Mouse (Mus musculus): ENCODE measurements around the gene Diexf. TPM values are rescaled to one million over a fixed set of nuclear protein-coding genes. Genes with fewer than 3 reads are reported as not detected.
A peak's percentile ranks its signal among the peaks of the same experiment; 100 is the strongest.

The Diexf gene
- total RNA-seq (2014; fragmentation: Nextera tagmentation) (20.6 and 27.2 TPM in 2 replicates), total RNA-seq (2017) (15.5 and 39.4 TPM in 2 replicates)

- peak; percentile 92 for ATAC-seq (replicated peaks; ENCODE audit: low FRiP score, low TSS enrichment, poor library complexity, severe bottlenecking)
These were observed at the start of gene Diexf for GRCm38 (mm10) chr1:193129786-193130455. Diexf (minus strand) TSS chr1:193130272.

GRCm38 (mm10) chr1:193174143-193174733, 44.2 kb upstream of the Diexf start:
- no peak for ATAC-seq (replicated peaks; ENCODE audit: low FRiP score, low TSS enrichment, poor library complexity, severe bottlenecking)

- no peak for ATAC-seq (replicated peaks; ENCODE audit: low FRiP score, low TSS enrichment, poor library complexity, severe bottlenecking)
These were observed 43.7 kb upstream of the Diexf start for GRCm38 (mm10) chr1:193173810-193174129.

GRCm38 (mm10) chr1:193172991-193173809, 43.1 kb upstream of the Diexf start:
- peak; percentile 92 for ATAC-seq (replicated peaks; ENCODE audit: low FRiP score, low TSS enrichment, poor library complexity, severe bottlenecking)

- ATAC-seq (replicated peaks; ENCODE audit: low FRiP score, low TSS enrichment, poor library complexity, severe bottlenecking), result 0 out of 2 replicates have a peak, but pooled peaks have one; percentile 25
These were observed 39.8 kb upstream of the Diexf start for GRCm38 (mm10) chr1:193169856-193170255.

- no peak for ATAC-seq (replicated peaks; ENCODE audit: low FRiP score, low TSS enrichment, poor library complexity, severe bottlenecking)
These were observed 39.2 kb upstream of the Diexf start for GRCm38 (mm10) chr1:193169228-193169627.

GRCm38 (mm10) chr1:193167746-193168145, 37.7 kb upstream of the Diexf start, which contains the start of gene A130010J15Rik:
A130010J15Rik (plus strand) TSS chr1:193168046.
- no peak for ATAC-seq (replicated peaks; ENCODE audit: low FRiP score, low TSS enrichment, poor library complexity, severe bottlenecking)

GRCm38 (mm10) chr1:193160317-193161032, 30.4 kb upstream of the Diexf start:
- peak; percentile 77 for ATAC-seq (replicated peaks; ENCODE audit: low FRiP score, low TSS enrichment, poor library complexity, severe bottlenecking)

GRCm38 (mm10) chr1:193159613-193160012, 29.5 kb upstream of the Diexf start:
- ATAC-seq (replicated peaks; ENCODE audit: low FRiP score, low TSS enrichment, poor library complexity, severe bottlenecking), result no peak

- no peak for ATAC-seq (replicated peaks; ENCODE audit: low FRiP score, low TSS enrichment, poor library complexity, severe bottlenecking)
These were observed 29.1 kb upstream of the Diexf start for GRCm38 (mm10) chr1:193159163-193159562.

GRCm38 (mm10) chr1:193157111-193157492, 27.0 kb upstream of the Diexf start:
- ATAC-seq (replicated peaks; ENCODE audit: low FRiP score, low TSS enrichment, poor library complexity, severe bottlenecking), result no peak

GRCm38 (mm10) chr1:193156316-193157110, 26.4 kb upstream of the Diexf start:
- ATAC-seq (replicated peaks; ENCODE audit: low FRiP score, low TSS enrichment, poor library complexity, severe bottlenecking), result peak; percentile 40

- ATAC-seq (replicated peaks; ENCODE audit: low FRiP score, low TSS enrichment, poor library complexity, severe bottlenecking), result no peak
These were observed 23.5 kb upstream of the Diexf start for GRCm38 (mm10) chr1:193153561-193153960.

GRCm38 (mm10) chr1:193152872-193153271, 22.8 kb upstream of the Diexf start, which contains the start of gene Irf6:
Irf6 (plus strand) TSS chr1:193153111.
- peak; percentile 95 for ATAC-seq (replicated peaks; ENCODE audit: low FRiP score, low TSS enrichment, poor library complexity, severe bottlenecking)

GRCm38 (mm10) chr1:193151134-193151533, 21.1 kb upstream of the Diexf start:
- no peak for ATAC-seq (replicated peaks; ENCODE audit: low FRiP score, low TSS enrichment, poor library complexity, severe bottlenecking)

GRCm38 (mm10) chr1:193149231-193149630, 19.2 kb upstream of the Diexf start:
- ATAC-seq (replicated peaks; ENCODE audit: low FRiP score, low TSS enrichment, poor library complexity, severe bottlenecking), result no peak

- ATAC-seq (replicated peaks; ENCODE audit: low FRiP score, low TSS enrichment, poor library complexity, severe bottlenecking), result no peak
These were observed 16.3 kb upstream of the Diexf start for GRCm38 (mm10) chr1:193146416-193146815.

- ATAC-seq (replicated peaks; ENCODE audit: low FRiP score, low TSS enrichment, poor library complexity, severe bottlenecking), result no peak
These were observed 15.0 kb upstream of the Diexf start for GRCm38 (mm10) chr1:193145101-193145500.

- ATAC-seq (replicated peaks; ENCODE audit: low FRiP score, low TSS enrichment, poor library complexity, severe bottlenecking), result no peak
These were observed 14.4 kb upstream of the Diexf start for GRCm38 (mm10) chr1:193144516-193144915.
